In genomic region chr4:149484566-149484965, GRCm38 (mm10) we compare ENCODE assay signal across 9 mouse cellular contexts. TPM values are rescaled to one million over a fixed set of nuclear protein-coding genes. Genes with fewer than 3 reads are reported as not detected.
DNase-seq lines count a peak whose midpoint lies in the region; ATAC-seq and TF ChIP-seq lines count a peak whose summit lies in the region.
"Had no signal": no experiment of that assay in that cellular context is flagged by ENCODE, and none has a peak within 500 bp of the region (broad histone marks: within the 10 kb centered on the region; RNA-seq: fewer than 3 reads in every experiment).

No protein-coding gene starts in this region.

- DNase-seq in kidney, postnatal 10 days: no peak
- DNase-seq in Patski (ENCODE audit: low read depth, low spot score): peak; percentile 22
- no peak for DNase-seq in forebrain, postnatal 0 days
- no peak for DNase-seq in liver, postnatal 0 days
- DNase-seq in natural killer cell, adult 2 months (ENCODE audit: low spot score in 2 of 2): no peak
- DNase-seq in B cell, adult 2 months: no peak

- no peaks in the 10 kb centered on the region for H3K9me3 ChIP-seq in kidney, embryonic 15.5 days (replicated peaks)
- no peaks in the 10 kb centered on the region for H3K9me3 ChIP-seq in forebrain, postnatal 0 days (ENCODE audit: low read length)
- no peaks in the 10 kb centered on the region for H3K9me3 ChIP-seq in liver, postnatal 0 days (ENCODE audit: low read length)

- no peak for TF ChIP-seq CTCF in Patski (IDR thresholded peaks at IDR 0.05)
- TF ChIP-seq CTCF in forebrain, postnatal 0 days (IDR thresholded peaks at IDR 0.05; ENCODE audit: low read depth): no peak
- TF ChIP-seq CTCF in liver, postnatal 0 days (IDR thresholded peaks at IDR 0.05; ENCODE audit: low read depth): no peak

- H3K4me1 ChIP-seq in kidney, embryonic 15.5 days: peaks cover 18% of the 10 kb centered on the region
- peaks cover 5% of the 10 kb centered on the region; the same call in 1 of the 2 replicates for H3K4me1 ChIP-seq in forebrain, postnatal 0 days (ENCODE audit: insufficient read depth)
- peaks cover 12% of the 10 kb centered on the region for H3K4me1 ChIP-seq in liver, postnatal 0 days (ENCODE audit: insufficient read depth)

- H3K36me3 ChIP-seq in kidney, embryonic 15.5 days: peaks cover 30% of the 10 kb centered on the region
- peaks cover 26% of the 10 kb centered on the region for H3K36me3 ChIP-seq in forebrain, postnatal 0 days (ENCODE audit: insufficient read depth)
- H3K36me3 ChIP-seq in liver, postnatal 0 days (replicated peaks; ENCODE audit: insufficient read depth, low read length): peaks cover 24% of the 10 kb centered on the region

- 55% methylated on average over 3 of the region's 3 CpGs for WGBS in kidney, embryonic 15.5 days
- 44% methylated on average over 3 of the region's 3 CpGs for WGBS in forebrain, postnatal 0 days
- 58% methylated on average over 3 of the region's 3 CpGs for WGBS in liver, postnatal 0 days (ENCODE audit: insufficient replicate concordance)

- POLR2A ChIA-PET in Patski (lab: Charles Lee): no interaction called here

- CTCF ChIA-PET in Patski (lab: Charles Lee): no interaction called here

- TF ChIP-seq EP300 in liver, postnatal 0 days (IDR thresholded peaks at IDR 0.05; ENCODE audit: low read depth): no peak

- H3K27me3 ChIP-seq in kidney, embryonic 15.5 days: no peaks in the 10 kb centered on the region
- no peaks in the 10 kb centered on the region for H3K27me3 ChIP-seq in Patski
- H3K27me3 ChIP-seq in forebrain, postnatal 0 days (ENCODE audit: insufficient read depth, low read length): no peaks in the 10 kb centered on the region
- no peaks in the 10 kb centered on the region for H3K27me3 ChIP-seq in liver, postnatal 0 days (ENCODE audit: insufficient read depth, low read length)

- H3K27ac ChIP-seq in kidney, embryonic 15.5 days: peak overlapping the region; percentile 84
- H3K27ac ChIP-seq in forebrain, postnatal 0 days (ENCODE audit: low read depth, low read length): 0 out of 2 replicates have a peak overlapping the region, but pooled peaks have one; percentile 42
- H3K27ac ChIP-seq in liver, postnatal 0 days (ENCODE audit: low read depth): peak overlapping the region; percentile 89

- 0 out of 2 replicates have a peak, but pooled peaks have one; percentile 9 for ATAC-seq in kidney, embryonic 15.5 days (replicated peaks; ENCODE audit: low FRiP score)
- peak; percentile 31 for ATAC-seq in Patski
- ATAC-seq in forebrain, postnatal 0 days: no peak
- ATAC-seq in liver, postnatal 0 days: peak; percentile 64
- ATAC-seq in megakaryocyte-erythroid progenitor cell, adult 5-6 weeks (replicated peaks; ENCODE audit: low FRiP score, low TSS enrichment, poor library complexity, severe bottlenecking): no peak

- H3K9ac ChIP-seq in kidney, embryonic 15.5 days: peak overlapping the region; percentile 72
- H3K9ac ChIP-seq in forebrain, postnatal 0 days: peak overlapping the region; percentile 62
- peak overlapping the region; percentile 77 for H3K9ac ChIP-seq in liver, postnatal 0 days (replicated peaks)

- H3K4me2 ChIP-seq in kidney, embryonic 15.5 days: peak overlapping the region; percentile 83
- peak overlapping the region; percentile 78 for H3K4me2 ChIP-seq in forebrain, postnatal 0 days (ENCODE audit: low read depth)
- H3K4me2 ChIP-seq in liver, postnatal 0 days (ENCODE audit: low read depth, low read length): peak overlapping the region; percentile 88

- in situ Hi-C loops in Patski (cut with MboI; ENCODE audit: low pct_unique_long_range_greater_than_20kb): no loop called here

- peak overlapping the region; percentile 82 for H3K4me3 ChIP-seq in kidney, embryonic 15.5 days (replicated peaks)
- H3K4me3 ChIP-seq in forebrain, postnatal 0 days (ENCODE audit: low read depth, low read length): peak overlapping the region; percentile 78
- H3K4me3 ChIP-seq in liver, postnatal 0 days (ENCODE audit: low read depth, low read length): peak overlapping the region; percentile 65

RNA-seq across cellular contexts. Expression of gene Nmnat1, which starts 0.4 kb away (rescaled TPM):
- 13.7 TPM in 2 replicates for polyA plus RNA-seq in kidney, embryonic 15.5 days (2015; fragmentation: Nextera tagmentation; extraction: Ambion mirVana)
- 19.5 TPM for polyA plus RNA-seq in Patski (2021)
- total RNA-seq in forebrain, postnatal 0 days (2014; rRNA removed): 3.6 and 6.5 TPM in 2 replicates
- polyA plus RNA-seq in forebrain, postnatal 0 days (2015; fragmentation: Nextera tagmentation; extraction: Ambion mirVana): 4.8 and 6.4 TPM in 2 replicates
- 6.4 and 6.8 TPM in 2 replicates for polyA plus RNA-seq in liver, postnatal 0 days (2015; fragmentation: Nextera tagmentation; extraction: Ambion mirVana)
- total RNA-seq in megakaryocyte-erythroid progenitor cell, adult 5-6 weeks (2014; fragmentation: Nextera tagmentation): 2.8 and 13.3 TPM in 2 replicates
- total RNA-seq in megakaryocyte-erythroid progenitor cell, adult 5-6 weeks (2017): 2.2 and 8.0 TPM in 2 replicates

RNA-seq across cellular contexts. Expression of gene Lzic, which starts 0.5 kb away (rescaled TPM):
- 47.1 and 49.3 TPM in 2 replicates for polyA plus RNA-seq in kidney, embryonic 15.5 days (2015; fragmentation: Nextera tagmentation; extraction: Ambion mirVana)
- polyA plus RNA-seq in Patski (2021): 27.2 TPM
- total RNA-seq in forebrain, postnatal 0 days (2014; rRNA removed): 44.2 and 62.5 TPM in 2 replicates
- polyA plus RNA-seq in forebrain, postnatal 0 days (2015; fragmentation: Nextera tagmentation; extraction: Ambion mirVana): 38.9 and 46.9 TPM in 2 replicates
- polyA plus RNA-seq in liver, postnatal 0 days (2015; fragmentation: Nextera tagmentation; extraction: Ambion mirVana): 7.7 and 8.2 TPM in 2 replicates
- 26.0 and 32.6 TPM in 2 replicates for total RNA-seq in megakaryocyte-erythroid progenitor cell, adult 5-6 weeks (2014; fragmentation: Nextera tagmentation)
- total RNA-seq in megakaryocyte-erythroid progenitor cell, adult 5-6 weeks (2017): 62.6 and 135 TPM in 2 replicates

RNA-seq across cellular contexts. Expression of gene Tmem274, which starts 7.4 kb away (rescaled TPM):
- polyA plus RNA-seq in kidney, embryonic 15.5 days (2015; fragmentation: Nextera tagmentation; extraction: Ambion mirVana): 0.45 TPM in 1 of 2 replicates, not detected in the other
- not detected for polyA plus RNA-seq in Patski (2021)
- not detected in 2 replicates for total RNA-seq in forebrain, postnatal 0 days (2014; rRNA removed)
- polyA plus RNA-seq in forebrain, postnatal 0 days (2015; fragmentation: Nextera tagmentation; extraction: Ambion mirVana): not detected in 2 replicates
- not detected in 2 replicates for polyA plus RNA-seq in liver, postnatal 0 days (2015; fragmentation: Nextera tagmentation; extraction: Ambion mirVana)
- not detected in 2 replicates for total RNA-seq in megakaryocyte-erythroid progenitor cell, adult 5-6 weeks (2014; fragmentation: Nextera tagmentation)
- total RNA-seq in megakaryocyte-erythroid progenitor cell, adult 5-6 weeks (2017): not detected in 2 replicates
- total RNA-seq: adrenal gland, postnatal 4 days had no signal

RNA-seq across cellular contexts. Expression of gene Rbp7, which starts 29.8 kb away (rescaled TPM):
- 0.77 and 0.90 TPM in 2 replicates for polyA plus RNA-seq in kidney, embryonic 15.5 days (2015; fragmentation: Nextera tagmentation; extraction: Ambion mirVana)
- not detected for polyA plus RNA-seq in Patski (2021)
- total RNA-seq in forebrain, postnatal 0 days (2014; rRNA removed): not detected in 2 replicates
- polyA plus RNA-seq in forebrain, postnatal 0 days (2015; fragmentation: Nextera tagmentation; extraction: Ambion mirVana): 0.30 and 0.49 TPM in 2 replicates
- 0.21 TPM in 1 of 2 replicates, not detected in the other for polyA plus RNA-seq in liver, postnatal 0 days (2015; fragmentation: Nextera tagmentation; extraction: Ambion mirVana)
- not detected in 2 replicates for total RNA-seq in megakaryocyte-erythroid progenitor cell, adult 5-6 weeks (2014; fragmentation: Nextera tagmentation)
- not detected in 2 replicates for total RNA-seq in megakaryocyte-erythroid progenitor cell, adult 5-6 weeks (2017)

RNA-seq across cellular contexts. Expression of gene Ctnnbip1, which starts 33.5 kb away (rescaled TPM):
- polyA plus RNA-seq in kidney, embryonic 15.5 days (2015; fragmentation: Nextera tagmentation; extraction: Ambion mirVana): 62.1 and 64.8 TPM in 2 replicates
- polyA plus RNA-seq in Patski (2021): 17.3 TPM
- total RNA-seq in forebrain, postnatal 0 days (2014; rRNA removed): 98.6 and 105 TPM in 2 replicates
- polyA plus RNA-seq in forebrain, postnatal 0 days (2015; fragmentation: Nextera tagmentation; extraction: Ambion mirVana): 126 and 134 TPM in 2 replicates
- 12.8 and 16.2 TPM in 2 replicates for polyA plus RNA-seq in liver, postnatal 0 days (2015; fragmentation: Nextera tagmentation; extraction: Ambion mirVana)
- 1.5 and 5.5 TPM in 2 replicates for total RNA-seq in megakaryocyte-erythroid progenitor cell, adult 5-6 weeks (2014; fragmentation: Nextera tagmentation)
- total RNA-seq in megakaryocyte-erythroid progenitor cell, adult 5-6 weeks (2017): 1.7 and 5.9 TPM in 2 replicates

Comparison
In these comparisons a context has a peak if more than half of its experiments do, and no peak if none do; other contexts are left out.
1. ATAC-seq: peak in kidney, embryonic 15.5 days (single experiment), Patski (single experiment) and liver, postnatal 0 days (single experiment); none in forebrain, postnatal 0 days (single experiment) and megakaryocyte-erythroid progenitor cell, adult 5-6 weeks (single experiment).
2. Peak in every context shown above with its lines, with median percentiles within 50 percentile points of each other: H3K27ac ChIP-seq, H3K4me2 ChIP-seq, H3K4me3 ChIP-seq and H3K9ac ChIP-seq.